10 mouse cellular contexts compared by ENCODE assay signal in genomic region chr16:33481148-33481547, GRCm38 (mm10). TPM values are rescaled to one million over a fixed set of nuclear protein-coding genes. Genes with fewer than 3 reads are reported as not detected.
DNase-seq lines count a peak whose midpoint lies in the region; ATAC-seq and TF ChIP-seq lines count a peak whose summit lies in the region.
"Had no signal": no experiment of that assay in that cellular context is flagged by ENCODE, and none has a peak within 500 bp of the region (broad histone marks: within the 10 kb centered on the region; RNA-seq: fewer than 3 reads in every experiment).

No protein-coding gene starts in this region.

- H3K9ac ChIP-seq in intestine, postnatal 0 days (ENCODE audit: low read depth, low read length): no peak overlapping the region
- no peak overlapping the region for H3K9ac ChIP-seq in intestine, embryonic 16.5 days (ENCODE audit: low read depth, low read length)
- H3K9ac ChIP-seq in ES-Bruce4 (ENCODE audit: low read depth, poor library complexity, severe bottlenecking): no peak overlapping the region
- no peak overlapping the region for H3K9ac ChIP-seq in kidney, postnatal 0 days (ENCODE audit: low read depth, low read length)
- H3K9ac ChIP-seq: midbrain, embryonic 12.5 days had no signal

- peaks cover 22% of the 10 kb centered on the region for H3K36me3 ChIP-seq in intestine, postnatal 0 days (ENCODE audit: control insufficient read depth, insufficient read depth)
- H3K36me3 ChIP-seq in intestine, embryonic 16.5 days (ENCODE audit: control insufficient read depth, insufficient read depth, low read length): peaks cover 6% of the 10 kb centered on the region
- peaks cover 4% of the 10 kb centered on the region; the same call in 1 of the 2 replicates for H3K36me3 ChIP-seq in ES-Bruce4 (ENCODE audit: control insufficient read depth, insufficient read depth, low read length, poor library complexity, severe bottlenecking)
- peaks cover 21% of the 10 kb centered on the region; the same call in 1 of the 2 replicates for H3K36me3 ChIP-seq in kidney, postnatal 0 days (ENCODE audit: insufficient read depth, low read length)

- H3K4me2 ChIP-seq in intestine, postnatal 0 days (replicated peaks; ENCODE audit: low read depth): no peak overlapping the region
- no peak overlapping the region for H3K4me2 ChIP-seq in intestine, embryonic 16.5 days (ENCODE audit: low read depth, low read length)
- no peak overlapping the region for H3K4me2 ChIP-seq in kidney, postnatal 0 days (ENCODE audit: low read length)
- H3K4me2 ChIP-seq: midbrain, embryonic 12.5 days had no signal

- no peak for TF ChIP-seq POLR2A in ES-Bruce4 (IDR thresholded peaks at IDR 0.05; ENCODE audit: insufficient read depth, low read length)

- no peaks in the 10 kb centered on the region for H3K4me1 ChIP-seq in intestine, postnatal 0 days (replicated peaks; ENCODE audit: control insufficient read depth, insufficient read depth, low read length)
- no peaks in the 10 kb centered on the region for H3K4me1 ChIP-seq in intestine, embryonic 16.5 days (ENCODE audit: control insufficient read depth, insufficient read depth, low read length)
- H3K4me1 ChIP-seq in ES-Bruce4 (ENCODE audit: control insufficient read depth, insufficient read depth, low read length): no peaks in the 10 kb centered on the region
- no peaks in the 10 kb centered on the region for H3K4me1 ChIP-seq in kidney, postnatal 0 days (replicated peaks; ENCODE audit: insufficient read depth, low read length)
- H3K4me1 ChIP-seq: midbrain, embryonic 12.5 days had no signal

- DNase-seq in adrenal gland, postnatal 14 days: peak; percentile 47
- DNase-seq in kidney, postnatal 0 days (ENCODE audit: low spot score): peak; percentile 34
- peak; percentile 45 for DNase-seq in retina, postnatal 1 day
- no peak for DNase-seq in urinary bladder, postnatal 25 days (ENCODE audit: low spot score)

- TF ChIP-seq CTCF in intestine, postnatal 0 days (IDR thresholded peaks at IDR 0.05; ENCODE audit: low read depth): peak; percentile 78
- TF ChIP-seq CTCF in ES-Bruce4 (IDR thresholded peaks at IDR 0.05; ENCODE audit: low read depth, low read length): peak; percentile 66
- TF ChIP-seq CTCF in kidney, postnatal 0 days (IDR thresholded peaks at IDR 0.05; ENCODE audit: low read depth): peak; percentile 59; the same call in 1 of the 2 replicates

- no peaks in the 10 kb centered on the region for H3K9me3 ChIP-seq in intestine, postnatal 0 days (ENCODE audit: control insufficient read depth)
- no peaks in the 10 kb centered on the region for H3K9me3 ChIP-seq in intestine, embryonic 16.5 days (ENCODE audit: control insufficient read depth, low read length)
- no peaks in the 10 kb centered on the region for H3K9me3 ChIP-seq in ES-Bruce4 (replicated peaks; ENCODE audit: control insufficient read depth, insufficient read depth, low read length, poor library complexity, severe bottlenecking)
- H3K9me3 ChIP-seq in kidney, postnatal 0 days (replicated peaks; ENCODE audit: low read length): no peaks in the 10 kb centered on the region
- H3K9me3 ChIP-seq: midbrain, embryonic 12.5 days had no signal

- H3K27me3 ChIP-seq in intestine, postnatal 0 days (replicated peaks; ENCODE audit: control insufficient read depth, insufficient read depth, low read length): no peaks in the 10 kb centered on the region
- H3K27me3 ChIP-seq in intestine, embryonic 16.5 days (replicated peaks; ENCODE audit: control insufficient read depth, insufficient read depth, low read length): no peaks in the 10 kb centered on the region
- no peaks in the 10 kb centered on the region for H3K27me3 ChIP-seq in ES-Bruce4 (ENCODE audit: control insufficient read depth, insufficient read depth, low read length, poor library complexity, severe bottlenecking)
- no peaks in the 10 kb centered on the region for H3K27me3 ChIP-seq in kidney, postnatal 0 days (ENCODE audit: insufficient read depth, low read length)
- H3K27me3 ChIP-seq: midbrain, embryonic 12.5 days had no signal

- no peak overlapping the region for H3K27ac ChIP-seq in intestine, postnatal 0 days (ENCODE audit: low read depth, low read length)
- no peak overlapping the region for H3K27ac ChIP-seq in intestine, embryonic 16.5 days (ENCODE audit: low read length)
- H3K27ac ChIP-seq in ES-Bruce4 (ENCODE audit: insufficient read depth, low read length): no peak overlapping the region
- no peak overlapping the region for H3K27ac ChIP-seq in kidney, postnatal 0 days
- H3K27ac ChIP-seq: midbrain, embryonic 12.5 days had no signal

- no peak for TF ChIP-seq EP300 in ES-Bruce4 (IDR thresholded peaks at IDR 0.05; ENCODE audit: insufficient read depth, low read depth, low read length)

- 97% methylated on average over 2 of the region's 2 CpGs for WGBS in intestine, postnatal 0 days
- WGBS in intestine, embryonic 16.5 days: 96% methylated on average over 2 of the region's 2 CpGs
- 95% methylated on average over 2 of the region's 2 CpGs for WGBS in kidney, postnatal 0 days

- ATAC-seq in intestine, postnatal 0 days: no peak
- no peak for ATAC-seq in intestine, embryonic 16.5 days
- no peak for ATAC-seq in kidney, postnatal 0 days (replicated peaks; ENCODE audit: low FRiP score, low read depth)
- ATAC-seq in frontal cortex, adult (ENCODE audit: low TSS enrichment): no peak

- no peak overlapping the region for H3K4me3 ChIP-seq in intestine, postnatal 0 days (ENCODE audit: low read depth, low read length)
- no peak overlapping the region for H3K4me3 ChIP-seq in intestine, embryonic 16.5 days (ENCODE audit: low read length)
- no peak overlapping the region for H3K4me3 ChIP-seq in ES-Bruce4 (ENCODE audit: low read depth, low read length)
- H3K4me3 ChIP-seq in kidney, postnatal 0 days (replicated peaks; ENCODE audit: low read depth, low read length): no peak overlapping the region
- H3K4me3 ChIP-seq: erythroblast, embryonic 14.5 days; midbrain, embryonic 12.5 days had no signal

RNA-seq across cellular contexts. Expression of gene Slc12a8, which starts 36.0 kb away (rescaled TPM):
- polyA plus RNA-seq in intestine, postnatal 0 days (2015; fragmentation: Nextera tagmentation; extraction: Ambion mirVana): 4.9 and 6.1 TPM in 2 replicates
- 10.3 and 10.5 TPM in 2 replicates for polyA plus RNA-seq in intestine, embryonic 16.5 days (2015; fragmentation: Nextera tagmentation; extraction: Ambion mirVana)
- polyA plus RNA-seq in ES-Bruce4 (2011; ENCODE audit: insufficient read depth, insufficient read length, low read depth, missing spikeins): 5.8 and 5.9 TPM in 2 replicates
- total RNA-seq in adrenal gland, postnatal 14 days (2021): 0.52 and 0.86 TPM in 2 replicates
- polyA plus RNA-seq in kidney, postnatal 0 days (2015; fragmentation: Nextera tagmentation; extraction: Ambion mirVana): 0.89 and 0.91 TPM in 2 replicates
- polyA plus RNA-seq: erythroblast, embryonic 14.5 days had no signal
